In genomic region chr12:83988483-83988882, GRCm38 (mm10) we compare ENCODE assay signal across 10 mouse cellular contexts. TPM values are rescaled to one million over a fixed set of nuclear protein-coding genes. Genes with fewer than 3 reads are reported as not detected.
DNase-seq lines count a peak whose midpoint lies in the region; ATAC-seq lines count a peak whose summit lies in the region.
"Had no signal": no experiment of that assay in that cellular context is flagged by ENCODE, and none has a peak within 500 bp of the region (broad histone marks: within the 10 kb centered on the region; RNA-seq: fewer than 3 reads in every experiment).

No protein-coding gene starts in this region.

- 74% methylated on average over 4 of the region's 4 CpGs for WGBS in heart, embryonic 10.5 days
- 65% methylated on average over 4 of the region's 4 CpGs for WGBS in embryonic facial prominence, embryonic 15.5 days
- 63% methylated on average over 4 of the region's 4 CpGs for WGBS in liver, embryonic 12.5 days (ENCODE audit: insufficient replicate concordance)

- H3K4me1 ChIP-seq in heart, embryonic 10.5 days: peaks cover 11% of the 10 kb centered on the region
- H3K4me1 ChIP-seq in embryonic facial prominence, embryonic 15.5 days: peaks cover 5% of the 10 kb centered on the region; the same call in 1 of the 2 replicates
- H3K4me1 ChIP-seq in liver, embryonic 12.5 days: peaks cover 23% of the 10 kb centered on the region

- ATAC-seq in embryonic facial prominence, embryonic 15.5 days (ENCODE audit: insufficient number of reproducible peaks, low FRiP score, low TSS enrichment, low read depth): no peak
- 0 out of 2 replicates have a peak, but pooled peaks have one; percentile 19 for ATAC-seq in liver, embryonic 12.5 days

- H3K27ac ChIP-seq in heart, embryonic 10.5 days: peak overlapping the region; percentile 94
- peak overlapping the region; percentile 95 for H3K27ac ChIP-seq in embryonic facial prominence, embryonic 15.5 days (replicated peaks)
- H3K27ac ChIP-seq in liver, embryonic 12.5 days: peak overlapping the region; percentile 80; the same call in 1 of the 2 replicates

- no peak for DNase-seq in heart, embryonic 10.5 days (ENCODE audit: low spot score)
- DNase-seq in heart, adult 11 months: no peak
- peak; percentile 48 for DNase-seq in 3T3-L1 (ENCODE audit: low read depth, low spot score)
- DNase-seq in right cerebral cortex, postnatal 36 days (ENCODE audit: low spot score in 2 of 2): no peak
- no peak for DNase-seq in cerebellum, postnatal 10 days
- DNase-seq in thymus, postnatal 4 days: no peak

- peak overlapping the region; percentile 69 for H3K4me3 ChIP-seq in heart, embryonic 10.5 days
- H3K4me3 ChIP-seq in embryonic facial prominence, embryonic 15.5 days (replicated peaks): peak overlapping the region; percentile 67
- H3K4me3 ChIP-seq in liver, embryonic 12.5 days: peak overlapping the region; percentile 68

- H3K9ac ChIP-seq in embryonic facial prominence, embryonic 15.5 days: peak overlapping the region; percentile 58
- peak overlapping the region; percentile 74 for H3K9ac ChIP-seq in liver, embryonic 12.5 days

- peaks cover 15% of the 10 kb centered on the region for H3K36me3 ChIP-seq in heart, embryonic 10.5 days
- H3K36me3 ChIP-seq in embryonic facial prominence, embryonic 15.5 days: 0 out of 2 replicates have a peak, but pooled peaks cover 3% of the 10 kb centered on the region
- H3K36me3 ChIP-seq in liver, embryonic 12.5 days: peaks cover 4% of the 10 kb centered on the region; the same call in 1 of the 2 replicates
- H3K36me3 ChIP-seq: G1E had no signal

- H3K27me3 ChIP-seq in heart, embryonic 10.5 days (ENCODE audit: insufficient read depth, poor library complexity, severe bottlenecking): no peaks in the 10 kb centered on the region
- H3K27me3 ChIP-seq in embryonic facial prominence, embryonic 15.5 days: no peaks in the 10 kb centered on the region
- H3K27me3 ChIP-seq in liver, embryonic 12.5 days (replicated peaks): no peaks in the 10 kb centered on the region; the same call in 1 of the 2 replicates

- H3K4me2 ChIP-seq in embryonic facial prominence, embryonic 15.5 days (replicated peaks): peak overlapping the region; percentile 65
- peak overlapping the region; percentile 89 for H3K4me2 ChIP-seq in liver, embryonic 12.5 days

- no peaks in the 10 kb centered on the region for H3K9me3 ChIP-seq in heart, embryonic 10.5 days
- H3K9me3 ChIP-seq in embryonic facial prominence, embryonic 15.5 days (replicated peaks): no peaks in the 10 kb centered on the region
- no peaks in the 10 kb centered on the region for H3K9me3 ChIP-seq in liver, embryonic 12.5 days (replicated peaks)

RNA-seq across cellular contexts. Expression of gene Acot2, which starts 0.8 kb away (rescaled TPM):
- polyA plus RNA-seq in heart, embryonic 10.5 days (2016; fragmentation: Nextera tagmentation; extraction: Ambion mirVana): 23.1 and 35.2 TPM in 2 replicates
- polyA plus RNA-seq in embryonic facial prominence, embryonic 15.5 days (2015; fragmentation: Nextera tagmentation; extraction: Ambion mirVana): 24.0 and 24.4 TPM in 2 replicates
- 15.1 and 15.2 TPM in 2 replicates for polyA plus RNA-seq in liver, embryonic 12.5 days (2016; fragmentation: Nextera tagmentation; extraction: Ambion mirVana)

RNA-seq across cellular contexts. Expression of gene Heatr4, which starts 3.8 kb away (rescaled TPM):
- polyA plus RNA-seq in heart, embryonic 10.5 days (2016; fragmentation: Nextera tagmentation; extraction: Ambion mirVana): not detected in 2 replicates
- not detected in 2 replicates for polyA plus RNA-seq in embryonic facial prominence, embryonic 15.5 days (2015; fragmentation: Nextera tagmentation; extraction: Ambion mirVana)
- polyA plus RNA-seq in liver, embryonic 12.5 days (2016; fragmentation: Nextera tagmentation; extraction: Ambion mirVana): not detected in 2 replicates
- polyA plus RNA-seq: G1E; large intestine, adult 2 months had no signal

RNA-seq across cellular contexts. Expression of gene Acot1, which starts 20.8 kb away (rescaled TPM):
- polyA plus RNA-seq in heart, embryonic 10.5 days (2016; fragmentation: Nextera tagmentation; extraction: Ambion mirVana): 15.3 and 23.3 TPM in 2 replicates
- polyA plus RNA-seq in embryonic facial prominence, embryonic 15.5 days (2015; fragmentation: Nextera tagmentation; extraction: Ambion mirVana): 50.2 and 58.9 TPM in 2 replicates
- polyA plus RNA-seq in liver, embryonic 12.5 days (2016; fragmentation: Nextera tagmentation; extraction: Ambion mirVana): 26.6 and 31.3 TPM in 2 replicates
- polyA plus RNA-seq: G1E had no signal

RNA-seq across cellular contexts. Expression of gene Riox1, which starts 38.1 kb away (rescaled TPM):
- polyA plus RNA-seq in heart, embryonic 10.5 days (2016; fragmentation: Nextera tagmentation; extraction: Ambion mirVana): 12.3 and 19.4 TPM in 2 replicates
- polyA plus RNA-seq in embryonic facial prominence, embryonic 15.5 days (2015; fragmentation: Nextera tagmentation; extraction: Ambion mirVana): 14.7 and 15.4 TPM in 2 replicates
- polyA plus RNA-seq in liver, embryonic 12.5 days (2016; fragmentation: Nextera tagmentation; extraction: Ambion mirVana): 22.3 and 22.8 TPM in 2 replicates

RNA-seq across cellular contexts. Expression of gene Acot4, which starts 49.7 kb away (rescaled TPM):
- polyA plus RNA-seq in heart, embryonic 10.5 days (2016; fragmentation: Nextera tagmentation; extraction: Ambion mirVana): 0.37 and 0.72 TPM in 2 replicates
- 0.25 and 0.45 TPM in 2 replicates for polyA plus RNA-seq in embryonic facial prominence, embryonic 15.5 days (2015; fragmentation: Nextera tagmentation; extraction: Ambion mirVana)
- 6.4 and 6.6 TPM in 2 replicates for polyA plus RNA-seq in liver, embryonic 12.5 days (2016; fragmentation: Nextera tagmentation; extraction: Ambion mirVana)
- polyA plus RNA-seq: G1E had no signal
